Mouse (Mus musculus): Measurements from ENCODE around the gene Siglec1. TPM values are rescaled to one million over a fixed set of nuclear protein-coding genes. Genes with fewer than 3 reads are reported as not detected.
"Not testable (repeated sequence)": the region's sequence is repeated elsewhere in the genome, so short reads cannot be mapped to it uniquely, and the experiment has no call there.

The Siglec1 gene
- under 1 TPM; 0.50 to 0.51 TPM for total RNA-seq (2021)
- long read RNA-seq, result 0 reads

GRCm38 (mm10) chr2:131086667-131087390, at the start of gene Siglec1:
TSS of gene Siglec1 (minus strand) at chr2:131086765.
- DNase-seq (ENCODE audit: low spot score in 2 of 2), result no peak

- peak; percentile 0 to 5 for DNase-seq (ENCODE audit: low spot score in 2 of 2)
Observed at GRCm38 (mm10) chr2:131135521-131136139, 49.1 kb upstream of the Siglec1 start.

GRCm38 (mm10) chr2:131134826-131135400, 48.3 kb upstream of the Siglec1 start:
- DNase-seq (ENCODE audit: low spot score in 2 of 2), result peak; percentile 1 to 4

- peak; percentile 2 to 7 for DNase-seq (ENCODE audit: low spot score in 2 of 2)
Observed at GRCm38 (mm10) chr2:131134381-131134780, 47.8 kb upstream of the Siglec1 start.

GRCm38 (mm10) chr2:131132930-131133547, 46.5 kb upstream of the Siglec1 start, which contains the start of gene Gm11037:
TSS of gene Gm11037 (plus strand) at chr2:131133497.
- DNase-seq (ENCODE audit: low spot score in 2 of 2), result peak in 1 of 2 experiments; percentile 0

- DNase-seq (ENCODE audit: low spot score in 2 of 2), result peak in 1 of 2 experiments; percentile 0
Observed at GRCm38 (mm10) chr2:131132111-131132888, 45.7 kb upstream of the Siglec1 start.

GRCm38 (mm10) chr2:131130849-131131248, 44.3 kb upstream of the Siglec1 start:
- no peak for DNase-seq (ENCODE audit: low spot score in 2 of 2)

GRCm38 (mm10) chr2:131129836-131130235, 43.3 kb upstream of the Siglec1 start:
- DNase-seq (ENCODE audit: low spot score in 2 of 2), result no peak

GRCm38 (mm10) chr2:131128636-131129157, 42.1 kb upstream of the Siglec1 start:
- DNase-seq (ENCODE audit: low spot score in 2 of 2), result no peak

GRCm38 (mm10) chr2:131128211-131128610, 41.6 kb upstream of the Siglec1 start:
- DNase-seq (ENCODE audit: low spot score in 2 of 2), result peak in 1 of 2 experiments; percentile 6

GRCm38 (mm10) chr2:131127161-131127730, 40.7 kb upstream of the Siglec1 start, which contains the start of gene Hspa12b:
TSS of gene Hspa12b (plus strand) at chr2:131127280.
- peak in 1 of 2 experiments; percentile 14 for DNase-seq (ENCODE audit: low spot score in 2 of 2)

- peak in 1 of 2 experiments; percentile 4 for DNase-seq (ENCODE audit: low spot score in 2 of 2)
Observed at GRCm38 (mm10) chr2:131125964-131126815, 39.6 kb upstream of the Siglec1 start.

GRCm38 (mm10) chr2:131125157-131125963, 38.8 kb upstream of the Siglec1 start:
- DNase-seq (ENCODE audit: low spot score in 2 of 2), result peak in 1 of 2 experiments; percentile 4

- DNase-seq (ENCODE audit: low spot score in 2 of 2), result no peak
Observed at GRCm38 (mm10) chr2:131124166-131124565, 37.6 kb upstream of the Siglec1 start.

- no peak for DNase-seq (ENCODE audit: low spot score in 2 of 2)
Observed at GRCm38 (mm10) chr2:131118968-131119574, 32.5 kb upstream of the Siglec1 start.

- DNase-seq (ENCODE audit: low spot score in 2 of 2), result no peak
Observed at GRCm38 (mm10) chr2:131105989-131106388, 19.4 kb upstream of the Siglec1 start.

GRCm38 (mm10) chr2:131105061-131105460, 18.5 kb upstream of the Siglec1 start:
- DNase-seq (ENCODE audit: low spot score in 2 of 2), result not testable (repeated sequence)

- DNase-seq (ENCODE audit: low spot score in 2 of 2), result peak in 1 of 2 experiments; percentile 1
Observed at GRCm38 (mm10) chr2:131104021-131104420, 17.5 kb upstream of the Siglec1 start.
